Mouse (Mus musculus) fat pad, adult 2 months (tissue): ENCODE measurements at regions not wholly inside any gene's neighbourhood (a gene's known extent, or its start where the extent isn't known, plus 50 kb on each side); places are given as distances from the start of the nearest gene placed in this dataset.
A peak's percentile ranks its signal among the peaks of the same experiment; 100 is the strongest.

ENCODE experiments used
- DNase-seq: peaks from one replicate; pipeline ENCODE4 v3.0.0-alpha.2; 2011; ENCODE audit warnings: low read depth, low spot score; ENCODE audit errors: extremely low read depth

DNA sequence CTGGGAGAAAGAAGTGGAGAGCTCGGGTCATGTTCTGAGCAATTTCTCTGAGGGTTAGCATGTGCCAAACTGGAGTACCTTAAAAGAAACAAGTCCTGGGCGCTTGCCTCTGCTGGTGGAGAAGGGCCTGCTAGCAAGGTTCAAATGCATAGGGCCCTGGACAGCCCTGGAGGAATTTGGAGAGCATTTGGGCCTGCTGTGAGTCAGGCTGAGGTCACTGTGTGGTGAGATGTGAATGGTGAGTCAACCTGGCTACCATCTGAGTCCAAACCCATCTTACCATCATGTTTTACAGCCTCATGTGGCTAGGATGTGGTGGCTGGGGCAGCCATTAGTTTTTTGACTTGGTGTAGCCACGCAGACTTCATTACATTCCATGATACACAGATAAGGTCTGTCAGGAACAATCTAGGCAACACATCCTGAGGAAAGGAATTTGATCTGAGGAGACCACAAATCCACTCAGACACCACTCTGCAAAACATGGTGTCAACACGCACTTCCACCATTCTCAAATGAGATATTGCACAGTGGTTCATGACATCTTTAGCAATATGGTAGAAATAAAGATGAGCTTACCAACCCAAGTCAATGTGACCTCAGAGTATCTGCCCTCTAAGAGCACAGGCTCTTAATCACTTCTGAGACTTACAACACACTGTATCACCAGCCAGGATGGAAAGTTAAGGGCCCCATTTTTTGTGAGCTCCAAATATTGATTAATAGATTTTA, 83.1 kb downstream of the Thbs2 start:
- DNase-seq, result no peak

DNA sequence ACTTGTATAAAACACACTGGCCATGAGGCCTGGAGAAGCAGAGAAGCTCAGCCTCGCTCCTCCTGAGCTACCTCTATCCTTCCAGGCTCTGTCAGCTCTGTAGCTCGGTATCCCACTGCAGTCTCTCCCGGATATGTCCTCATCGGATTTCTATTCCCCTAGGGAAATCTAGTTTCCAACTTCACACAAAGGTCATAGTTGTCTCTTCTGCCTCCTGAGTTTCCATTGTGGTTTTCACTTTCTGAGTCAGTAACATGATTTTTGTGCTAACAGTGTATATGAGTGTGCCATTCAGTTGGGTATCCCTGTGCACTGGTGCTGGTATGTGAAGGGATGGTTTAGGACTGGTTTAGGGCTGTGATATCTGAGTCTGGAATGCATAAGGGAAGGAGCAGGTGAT, 85.2 kb downstream of the Thbs2 start:
- DNase-seq, result no peak

DNA sequence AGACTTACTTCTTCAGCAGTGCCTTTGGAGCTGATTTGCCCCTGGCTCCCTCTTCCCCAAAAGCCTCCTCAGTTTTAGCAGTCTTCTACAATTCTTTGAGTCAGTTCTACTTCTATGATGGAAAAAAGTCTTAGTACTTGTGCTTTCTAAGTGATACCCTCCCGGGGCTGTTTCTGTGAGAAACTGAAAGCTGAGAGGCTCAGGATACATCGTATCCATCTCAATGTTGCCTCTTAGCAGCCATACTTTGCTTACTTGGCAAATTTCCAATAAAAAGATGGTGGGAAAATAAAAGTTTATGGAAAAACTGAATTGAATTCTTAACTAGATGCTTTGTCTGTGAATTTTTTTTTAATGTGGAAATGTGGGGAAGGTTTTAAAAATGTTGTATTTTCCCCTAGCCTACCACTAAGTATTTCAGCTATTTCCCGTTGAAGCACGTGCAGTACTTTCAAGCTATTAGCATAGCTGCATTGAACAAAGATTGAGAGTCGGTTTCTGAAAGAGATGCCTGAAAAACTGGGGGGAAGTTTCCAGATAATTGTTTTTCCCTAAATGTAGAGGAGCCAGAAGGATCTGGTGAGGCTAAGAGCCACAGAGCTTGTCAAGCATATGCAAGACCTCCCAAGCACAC, 87.6 kb downstream of the Thbs2 start:
- no peak for DNase-seq

DNA sequence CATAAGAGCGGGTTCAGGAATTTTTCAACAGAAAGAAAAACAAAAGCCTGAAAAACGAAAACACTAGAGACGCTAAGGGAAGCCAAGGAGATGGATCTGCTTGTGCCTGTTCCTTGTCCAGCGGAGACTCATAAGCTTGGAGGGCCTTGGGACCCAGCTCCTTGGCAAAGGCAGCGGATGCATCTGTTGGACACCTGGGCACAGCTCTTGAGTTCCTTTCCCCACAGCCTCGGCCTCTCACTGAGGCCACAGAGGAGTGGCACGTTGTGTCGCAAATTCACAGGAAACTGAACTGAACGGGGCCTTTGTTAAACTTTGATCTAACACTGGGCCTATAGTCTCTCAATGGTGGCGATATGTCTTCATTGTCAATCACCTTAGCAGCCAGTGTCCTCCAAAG, 94.4 kb downstream of the Thbs2 start:
- no peak for DNase-seq

DNA sequence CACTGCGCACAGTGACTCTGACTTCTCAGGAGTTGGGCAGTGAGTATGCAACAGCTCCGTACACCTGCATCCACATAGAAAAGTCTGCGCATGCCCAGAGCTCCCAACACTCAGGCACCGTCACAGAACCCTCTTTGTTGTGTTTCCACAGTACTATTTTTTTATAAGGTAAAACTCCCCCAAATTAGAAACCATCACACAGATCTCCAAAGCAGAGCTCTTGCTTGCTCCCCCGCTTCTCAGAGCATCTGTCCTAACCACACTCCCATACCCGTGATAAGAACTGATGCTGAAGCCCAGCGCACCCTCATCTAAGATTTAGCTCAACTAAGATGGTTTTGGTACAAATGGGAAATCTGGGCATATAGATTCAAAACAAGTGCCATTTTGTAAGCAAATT, 97.6 kb downstream of the Thbs2 start:
- no peak for DNase-seq

DNA sequence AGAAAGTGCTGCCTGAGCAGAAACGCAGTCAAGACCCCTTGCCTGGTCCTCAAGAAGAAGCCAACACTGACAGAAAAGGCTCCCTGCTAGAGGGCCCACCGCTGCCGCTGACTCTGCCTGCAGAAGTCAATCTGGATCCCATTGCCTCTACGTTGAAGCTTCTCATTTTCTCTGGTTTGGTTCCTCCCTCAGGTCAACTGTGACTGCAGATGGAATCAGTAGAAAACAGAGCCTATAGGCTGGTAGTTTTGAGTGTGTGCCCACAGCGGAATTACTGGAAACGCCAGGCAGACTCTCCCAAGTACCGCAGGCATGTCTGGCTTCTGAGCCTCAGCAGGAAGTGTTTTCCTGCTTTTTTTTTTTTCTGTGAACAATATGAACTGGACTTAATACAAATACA, 98.5 kb downstream of the Thbs2 start:
- DNase-seq, result no peak

DNA sequence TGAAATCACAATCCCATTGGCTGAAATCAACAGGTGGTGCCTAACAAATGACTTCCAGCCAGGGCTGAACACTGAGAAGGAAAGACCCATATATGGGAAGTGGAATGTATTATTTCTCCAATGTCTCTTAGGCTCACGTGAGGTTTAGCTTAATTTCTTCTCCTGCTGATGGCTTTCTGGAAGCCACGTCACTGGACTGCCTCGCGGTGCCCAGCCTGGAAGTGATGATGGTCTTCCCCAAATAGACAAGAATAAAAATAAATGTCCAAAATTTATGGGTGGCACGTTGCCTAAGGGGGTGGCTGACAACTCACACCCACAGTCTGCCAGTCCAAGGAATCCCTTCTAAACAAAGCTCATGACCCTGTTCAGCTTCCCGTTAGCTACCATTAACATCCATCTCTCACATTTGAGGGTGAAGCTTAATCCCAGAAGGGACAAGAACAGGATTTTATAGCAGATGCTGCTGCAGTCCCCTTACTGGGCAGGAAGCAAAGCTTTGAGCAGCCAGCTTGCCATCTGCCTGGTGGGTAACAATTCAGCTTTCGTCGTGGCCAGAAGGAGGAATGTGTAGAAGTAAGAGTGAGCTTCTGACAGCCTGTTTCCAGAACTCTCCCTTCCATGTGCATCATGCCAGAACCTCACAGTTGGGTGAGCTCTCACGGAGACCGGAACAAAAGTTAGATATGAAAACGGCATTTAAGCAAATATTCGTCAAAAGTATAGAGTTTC, 105.8 kb downstream of the Thbs2 start:
- no peak for DNase-seq

DNA sequence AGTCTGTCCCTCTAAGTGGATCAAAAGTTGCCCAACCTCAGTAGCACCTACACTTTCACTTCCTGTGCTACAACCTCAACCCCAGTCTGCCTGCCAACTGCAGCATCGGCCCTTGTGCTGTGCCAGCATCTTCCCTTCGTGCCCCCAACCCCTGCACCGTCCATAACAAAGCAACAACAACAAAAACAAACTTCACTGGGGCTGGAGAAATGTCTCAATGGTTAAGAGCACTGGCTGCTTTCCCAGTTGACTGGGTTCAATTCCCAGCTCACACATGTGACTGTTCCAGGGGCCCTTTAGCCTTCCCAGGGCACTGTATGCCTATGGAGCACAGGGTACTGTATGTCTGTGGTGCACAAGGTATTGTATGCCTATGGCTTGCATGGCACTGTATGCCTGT, 114.4 kb downstream of the Thbs2 start:
- no peak for DNase-seq

DNA sequence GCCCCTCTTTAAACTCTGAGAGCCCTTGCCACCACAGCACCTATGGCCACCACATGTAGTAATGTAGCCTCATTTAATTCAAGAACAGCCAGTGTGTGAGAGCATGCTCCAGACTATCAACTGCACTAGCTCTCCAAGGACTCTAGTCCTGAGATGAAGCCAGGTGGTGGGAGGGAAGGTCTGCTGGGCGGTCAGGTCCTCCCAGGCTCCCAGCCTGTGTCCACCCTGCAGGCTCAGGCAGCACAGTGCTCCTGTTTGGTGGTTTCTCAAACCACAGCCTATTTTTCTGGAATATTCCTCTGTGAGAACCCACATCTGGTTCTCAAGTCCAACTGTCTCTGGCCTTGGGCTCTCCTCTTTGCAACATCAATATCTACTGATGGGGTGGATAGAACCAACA, 115.3 kb downstream of the Thbs2 start:
- no peak for DNase-seq

DNA sequence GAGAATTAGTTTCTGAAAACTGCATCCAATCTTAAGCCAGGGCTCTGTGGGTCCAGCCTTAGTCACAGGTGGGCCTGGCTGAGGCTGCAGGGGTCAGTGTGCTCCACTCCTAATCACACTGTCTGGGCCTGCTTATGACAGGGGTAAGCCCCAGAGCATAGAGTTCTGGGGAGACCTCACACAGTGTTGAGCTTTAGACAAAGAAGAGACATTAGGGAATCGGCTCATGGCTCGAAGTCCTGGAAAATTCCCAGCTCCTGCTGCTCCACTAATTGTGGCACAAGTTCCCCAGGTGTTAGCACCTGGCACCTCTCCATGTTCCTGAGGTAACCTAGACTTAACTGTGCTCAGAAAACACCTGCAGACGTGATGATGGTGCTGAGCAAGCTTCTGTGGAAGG, 115.8 kb downstream of the Thbs2 start:
- peak; percentile 5 for DNase-seq

DNA sequence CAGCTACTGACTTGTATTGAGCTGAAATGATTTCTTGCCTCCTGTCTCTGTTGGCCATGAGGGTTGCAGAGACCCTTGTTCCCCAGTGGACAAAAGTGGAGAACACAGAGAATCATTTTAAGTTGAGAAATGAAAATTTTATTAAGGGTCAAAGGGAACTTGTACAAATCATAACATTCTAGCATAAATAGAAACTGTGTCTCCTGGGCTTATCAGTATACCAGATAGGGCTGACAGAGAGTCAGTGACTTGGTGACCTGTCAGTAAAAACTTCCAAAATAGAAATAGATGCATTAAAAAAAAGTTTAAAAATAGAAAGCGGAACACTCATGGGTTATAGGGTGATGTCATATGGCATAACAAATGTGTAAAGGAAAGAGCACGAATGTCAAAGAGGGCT, 117.9 kb downstream of the Thbs2 start:
- DNase-seq, result no peak

DNA sequence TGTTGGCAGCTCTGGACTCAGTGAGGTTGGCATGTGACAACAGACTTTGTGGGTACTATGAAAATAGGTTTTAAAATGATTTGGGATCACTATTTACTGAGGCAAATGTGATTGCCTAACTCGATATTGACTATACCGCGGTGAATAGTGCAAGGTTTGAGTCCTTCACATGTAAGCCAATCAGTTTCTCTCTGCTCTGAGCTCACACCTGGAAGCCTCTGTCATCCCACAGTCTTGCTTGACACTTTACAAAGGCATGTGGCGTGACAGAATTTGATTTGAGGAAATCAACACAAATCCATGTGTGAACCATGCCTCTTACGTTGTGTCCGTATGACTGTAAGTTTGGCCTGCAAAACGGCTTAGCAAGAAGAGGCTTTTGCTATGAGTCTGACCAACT, 122.9 kb downstream of the Thbs2 start:
- no peak for DNase-seq

DNA sequence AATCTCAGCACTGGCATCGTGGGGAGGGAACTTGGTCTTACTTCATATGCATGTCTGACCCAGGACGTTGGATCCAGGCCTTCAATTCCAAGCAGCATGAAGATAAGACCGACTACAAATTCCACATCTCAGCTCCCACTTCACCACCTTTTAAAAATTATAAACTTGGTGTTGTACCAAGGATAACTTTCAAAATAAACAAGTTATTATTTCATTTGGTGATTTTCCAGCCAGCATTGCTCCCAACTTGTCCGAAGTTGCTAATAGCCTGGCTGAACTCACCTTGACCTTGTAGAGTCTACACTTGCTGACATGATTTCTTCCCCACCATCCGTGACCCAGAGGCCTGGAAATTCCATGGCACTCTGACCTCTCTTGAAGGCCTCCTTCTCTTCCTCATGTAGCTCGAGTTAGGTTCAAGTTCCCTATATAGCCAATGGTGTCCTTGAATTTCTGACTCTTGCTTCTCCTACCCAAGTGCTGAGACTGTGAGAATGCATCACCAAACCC, 123.7 kb downstream of the Thbs2 start:
- no peak for DNase-seq

DNA sequence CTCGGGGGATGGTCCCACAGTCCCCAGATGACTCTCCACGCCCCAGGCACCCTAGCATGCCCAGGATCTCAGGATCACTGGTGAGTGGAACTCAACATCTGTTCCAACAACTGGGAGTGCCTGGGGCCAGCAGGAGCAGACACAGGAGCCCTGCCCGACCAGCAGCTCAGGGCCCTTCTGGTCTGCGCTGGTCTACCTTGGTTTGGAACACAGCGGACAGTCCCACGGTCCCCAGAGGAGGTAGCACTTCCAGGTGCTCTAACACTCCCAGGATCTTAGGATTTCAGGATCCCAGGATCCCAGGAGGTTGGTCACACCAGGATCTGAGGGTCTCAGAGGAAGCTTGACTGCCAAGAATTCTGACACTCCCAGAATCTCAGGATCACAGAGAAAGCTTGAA, 131.8 kb downstream of the Thbs2 start:
- DNase-seq, result no peak

DNA sequence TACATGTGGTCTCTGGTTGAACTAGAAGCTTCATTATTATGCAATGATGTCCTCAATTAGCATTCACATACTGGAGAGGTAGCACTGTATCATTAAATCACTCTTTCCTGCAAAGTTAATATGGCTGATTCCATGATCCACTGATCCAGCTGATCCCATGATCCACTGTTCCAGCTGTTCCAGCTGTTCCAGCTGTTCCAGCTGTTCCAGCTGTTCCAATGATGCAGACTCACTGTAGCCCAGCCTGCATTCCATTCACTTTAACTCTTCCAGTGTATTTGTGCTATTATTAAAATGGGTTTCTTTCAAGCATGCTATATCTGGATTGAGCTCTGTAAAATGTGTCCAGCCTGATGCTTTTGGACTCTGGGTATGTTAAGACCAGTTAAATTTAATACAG, 136.8 kb downstream of the Thbs2 start:
- no peak for DNase-seq

DNA sequence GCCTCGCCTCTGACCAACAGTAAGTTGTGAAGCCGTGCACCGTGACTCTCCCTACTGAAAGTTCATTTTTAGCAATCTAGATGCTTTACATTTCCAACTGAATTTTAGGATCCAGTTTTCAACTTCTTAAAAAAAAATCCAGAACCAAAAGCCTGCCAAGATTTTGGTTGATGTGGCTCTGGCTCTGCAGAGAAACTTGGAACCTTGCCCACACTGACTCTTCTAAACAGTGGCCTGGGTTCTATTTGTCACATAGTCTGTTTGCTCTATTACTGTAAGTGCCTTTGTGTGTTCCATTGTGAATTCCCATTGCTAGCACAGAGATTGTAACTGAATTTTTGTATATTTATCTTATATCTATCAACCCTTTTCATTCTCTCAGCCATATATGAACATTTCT, 140.8 kb downstream of the Thbs2 start:
- no peak for DNase-seq

DNA sequence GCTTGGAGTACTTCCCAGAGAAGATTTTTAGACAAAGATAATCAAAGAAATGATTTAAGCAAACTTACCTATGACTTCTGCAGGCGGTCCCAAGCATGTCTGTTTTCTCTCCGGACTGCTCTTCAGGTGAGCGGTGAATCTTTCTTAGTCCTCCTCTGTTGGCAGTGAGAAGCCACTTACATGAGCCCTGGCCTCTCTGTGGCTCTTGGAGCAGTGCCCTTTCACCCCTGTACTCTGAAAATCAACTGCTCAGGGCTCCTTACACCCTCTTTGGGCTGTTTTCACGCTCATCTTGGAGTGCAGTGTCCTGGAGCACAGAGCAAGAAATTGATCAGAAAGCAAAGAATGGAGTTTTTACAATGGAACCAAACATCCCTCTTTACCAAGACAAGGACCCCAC, 142.0 kb downstream of the Thbs2 start:
- DNase-seq, result no peak

DNA sequence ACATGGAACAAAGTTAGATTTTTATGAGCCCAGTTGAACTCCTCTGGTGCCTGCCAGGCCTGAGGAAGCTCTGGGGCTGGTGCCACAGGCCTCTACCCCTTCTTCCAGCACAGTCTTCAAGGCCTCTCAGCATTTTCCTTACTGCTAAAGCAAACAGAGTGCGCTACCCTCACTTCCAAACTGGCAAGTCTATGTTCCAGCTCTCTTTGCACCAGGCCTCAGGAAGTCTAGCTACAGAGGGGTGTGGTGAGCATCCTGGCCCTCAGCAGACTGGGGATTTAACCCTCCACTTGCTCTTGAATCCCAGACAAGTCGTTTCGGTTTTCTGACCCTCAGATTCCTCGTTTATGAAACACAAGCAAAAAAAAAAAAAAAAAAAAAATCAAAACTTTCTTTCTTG, 142.4 kb downstream of the Thbs2 start:
- no peak for DNase-seq

DNA sequence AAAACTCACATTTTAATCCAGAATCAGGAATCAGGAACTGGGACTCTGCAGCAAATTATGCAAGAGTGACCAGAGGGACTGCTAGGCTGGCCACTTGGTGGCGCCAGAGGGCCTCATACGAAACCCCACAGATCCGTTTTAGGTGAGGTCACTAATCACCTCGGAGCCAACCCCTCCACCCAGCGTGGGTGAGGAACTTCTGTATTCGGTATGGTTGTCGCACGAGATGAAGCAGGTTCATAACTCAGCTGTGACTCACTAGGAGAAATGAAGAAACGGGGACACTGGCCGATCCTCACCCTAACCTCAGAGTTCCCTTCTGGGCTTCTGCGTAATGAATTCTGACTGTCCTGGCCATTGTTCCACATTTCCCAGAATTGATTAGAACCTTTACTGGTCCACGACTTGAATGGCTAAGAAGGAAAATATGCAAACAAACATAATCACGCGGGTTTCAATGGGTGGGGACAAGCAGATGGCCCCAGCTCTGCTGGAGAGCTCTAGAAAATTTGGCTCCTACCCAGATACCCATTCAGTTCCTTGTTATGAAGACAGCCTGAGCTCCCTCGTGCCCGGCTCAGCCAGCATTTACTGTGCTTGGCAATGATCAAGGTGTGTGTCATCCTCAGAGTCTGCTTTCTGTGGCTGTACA, 148.1 kb downstream of the Thbs2 start:
- peak; percentile 45 for DNase-seq

DNA sequence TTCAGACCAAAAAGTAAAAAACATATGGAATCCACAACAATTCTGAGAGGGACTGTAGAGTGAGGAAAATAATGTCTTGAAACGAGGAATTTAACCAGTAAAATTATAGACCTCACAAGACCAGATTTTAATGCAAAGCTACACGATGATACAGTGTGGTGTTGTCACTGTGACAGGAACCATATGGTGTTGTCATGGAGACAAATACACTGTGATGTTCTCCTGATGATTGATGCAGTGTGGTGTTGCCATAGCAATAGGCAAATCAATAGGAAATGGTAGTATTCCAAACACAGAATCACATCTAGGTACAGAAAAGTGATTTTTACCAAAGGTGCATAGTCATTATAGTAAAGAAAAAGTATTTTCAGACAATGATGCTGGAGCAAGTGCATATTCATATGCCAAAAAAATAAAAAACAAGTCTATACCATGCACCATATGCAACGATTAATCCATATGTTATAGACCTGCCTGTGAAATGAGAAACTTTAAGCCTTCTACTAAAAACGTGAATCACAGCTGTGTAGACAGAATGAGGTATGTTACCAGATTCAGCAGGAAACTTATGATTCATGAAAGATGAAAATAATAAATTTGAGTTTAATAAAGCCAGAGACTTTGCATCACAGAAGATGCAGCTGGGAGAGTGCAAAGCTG, 149.6 kb downstream of the Thbs2 start:
- DNase-seq, result no peak

DNA sequence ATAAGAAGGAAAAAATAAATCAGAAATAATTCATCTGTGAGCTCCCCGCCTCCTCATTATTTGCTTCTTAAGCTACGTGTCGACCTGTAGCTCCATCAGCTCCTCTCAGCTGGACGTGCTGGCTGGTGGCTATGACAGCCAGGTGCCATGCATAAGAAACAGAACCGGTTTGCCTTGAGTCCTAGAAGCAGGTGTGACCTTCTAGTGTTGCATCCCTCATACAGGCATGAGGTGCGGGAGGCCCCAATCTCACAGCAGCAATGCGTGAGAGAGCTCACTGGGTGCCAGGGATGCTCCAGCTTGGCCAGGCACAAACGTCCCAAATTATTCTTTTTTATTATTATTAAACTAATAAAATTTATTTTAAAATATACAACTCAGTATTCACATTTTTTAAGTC, 153.0 kb downstream of the Thbs2 start:
- DNase-seq, result no peak
